Mouse (Mus musculus): Measurements from ENCODE around the gene Smyd1. TPM values are rescaled to one million over a fixed set of nuclear protein-coding genes. Genes with fewer than 3 reads are reported as not detected.

Gene Smyd1
- total RNA-seq, 1 experiment: 6.8 TPM

- in situ Hi-C loops (cut with MboI; ENCODE audit: low sequenced_read_pairs in 2 of 2, unreplicated experiment in 2 of 2): no loop called here
Measured at GRCm38 (mm10) chr6:71273715-71274114, 48.3 kb downstream of the Smyd1 start.

GRCm38 (mm10) chr6:71272316-71272741 lies 49.7 kb downstream of the Smyd1 start:
- Histone ChIP-seq H3K4me3 (ENCODE audit: insufficient read depth in 1 of 2, low read depth in 1 of 2, low read length in 2 of 2, poor library complexity in 1 of 2, severe bottlenecking in 1 of 2) (peak overlapping the region; percentile 84 to 95), H3K27ac (ENCODE audit: insufficient read depth, low read depth, low read length, poor library complexity, severe bottlenecking) (peak overlapping the region; percentile 93), H3K4me1 (ENCODE audit: control insufficient read depth in 2 of 2, insufficient read depth in 2 of 2, low read length in 2 of 2, poor library complexity in 1 of 2) (peaks cover 0 to 15% of the 10 kb centered on the region in 2 experiments; a peak in 2 of 4 replicates), H3K9ac (ENCODE audit: insufficient read depth, low read depth, low read length, poor library complexity, severe bottlenecking) (peak overlapping the region; percentile 98), H3K36me3 (ENCODE audit: control insufficient read depth, insufficient read depth, low read length, poor library complexity, severe bottlenecking) (no peaks in the 10 kb centered on the region), H3K9me3 (ENCODE audit: control insufficient read depth, insufficient read depth, low read depth, low read length) (no peaks in the 10 kb centered on the region)
- in situ Hi-C loops (cut with MboI; ENCODE audit: low sequenced_read_pairs in 2 of 2, unreplicated experiment in 2 of 2): no loop called here
- DNase-seq (ENCODE audit: low read depth, low spot score): no peak
- no peak for TF ChIP-seq CHD2 (IDR thresholded peaks at IDR 0.05; ENCODE audit: low read depth, low read length)
- TF ChIP-seq ZNF384 (IDR thresholded peaks at IDR 0.05; ENCODE audit: low read depth, low read length): 0 out of 2 replicates have a peak, but pooled peaks have one; percentile 52
- TF ChIP-seq HCFC1 (IDR thresholded peaks at IDR 0.05; ENCODE audit: borderline replicate concordance, insufficient read depth, low read length): no peak

More at GRCm38 (mm10) chr6:71273715-71274114, 48.3 kb downstream of the Smyd1 start:
- Histone ChIP-seq H3K36me3 (ENCODE audit: control insufficient read depth, insufficient read depth, low read length, poor library complexity, severe bottlenecking) (no peaks in the 10 kb centered on the region), H3K9ac (ENCODE audit: insufficient read depth, low read depth, low read length, poor library complexity, severe bottlenecking) (no peak overlapping the region), H3K9me3 (ENCODE audit: control insufficient read depth, insufficient read depth, low read depth, low read length) (no peaks in the 10 kb centered on the region), H3K4me1 (ENCODE audit: control insufficient read depth in 2 of 2, insufficient read depth in 2 of 2, low read length in 2 of 2, poor library complexity in 1 of 2) (peaks cover 0 to 8% of the 10 kb centered on the region in 2 experiments; a peak in 2 of 4 replicates), H3K4me3 (ENCODE audit: insufficient read depth in 1 of 2, low read depth in 1 of 2, low read length in 2 of 2, poor library complexity in 1 of 2, severe bottlenecking in 1 of 2) (no peak overlapping the region), H3K27ac (ENCODE audit: insufficient read depth, low read depth, low read length, poor library complexity, severe bottlenecking) (no peak overlapping the region)
- no peak for DNase-seq (ENCODE audit: low read depth, low spot score)
- TF ChIP-seq ZNF384 (IDR thresholded peaks at IDR 0.05; ENCODE audit: low read depth, low read length) (no peak), ZC3H11A (IDR thresholded peaks at IDR 0.05; ENCODE audit: borderline replicate concordance, low read depth, low read length) (no peak), HCFC1 (IDR thresholded peaks at IDR 0.05; ENCODE audit: borderline replicate concordance, insufficient read depth, low read length) (no peak), MAFK (IDR thresholded peaks at IDR 0.05; ENCODE audit: insufficient read depth, low read depth, low read length) (no peak), CHD2 (IDR thresholded peaks at IDR 0.05; ENCODE audit: low read depth, low read length) (no peak)

- peak; percentile 95 for DNase-seq (ENCODE audit: low read depth, low spot score)
- Histone ChIP-seq H3K27ac (ENCODE audit: insufficient read depth, low read depth, low read length, poor library complexity, severe bottlenecking) (peak within 1 kb of the TSS; percentile 94), H3K36me3 (ENCODE audit: control insufficient read depth, insufficient read depth, low read length, poor library complexity, severe bottlenecking) (no peaks in the 10 kb centered on the region), H3K9ac (ENCODE audit: insufficient read depth, low read depth, low read length, poor library complexity, severe bottlenecking) (peak within 1 kb of the TSS; percentile 98), H3K4me3 (ENCODE audit: insufficient read depth in 1 of 2, low read depth in 1 of 2, low read length in 2 of 2, poor library complexity in 1 of 2, severe bottlenecking in 1 of 2) (peak within 1 kb of the TSS; percentile 84 to 95), H3K9me3 (ENCODE audit: control insufficient read depth, insufficient read depth, low read depth, low read length) (no peaks in the 10 kb centered on the region), H3K4me1 (ENCODE audit: control insufficient read depth in 2 of 2, insufficient read depth in 2 of 2, low read length in 2 of 2, poor library complexity in 1 of 2) (peaks cover 0 to 16% of the 10 kb centered on the region in 2 experiments; a peak in 2 of 4 replicates)
- no peak for TF ChIP-seq CHD2 (IDR thresholded peaks at IDR 0.05; ENCODE audit: low read depth, low read length)
- no peak for TF ChIP-seq ZC3H11A (IDR thresholded peaks at IDR 0.05; ENCODE audit: borderline replicate concordance, low read depth, low read length)
- in situ Hi-C loops (cut with MboI; ENCODE audit: low sequenced_read_pairs in 2 of 2, unreplicated experiment in 2 of 2): no loop called here
Measured at GRCm38 (mm10) chr6:71271389-71272315, 50.4 kb downstream of the Smyd1 start, which contains the start of gene Krcc1. Krcc1 (plus strand) TSS chr6:71271677.

- H3K36me3 ChIP-seq (ENCODE audit: control insufficient read depth, insufficient read depth, low read length, poor library complexity, severe bottlenecking): no peaks in the 10 kb centered on the region
- H3K9ac ChIP-seq (ENCODE audit: insufficient read depth, low read depth, low read length, poor library complexity, severe bottlenecking): peak overlapping the region; percentile 80
- TF ChIP-seq CHD2 (IDR thresholded peaks at IDR 0.05; ENCODE audit: low read depth, low read length) (no peak), ZNF384 (IDR thresholded peaks at IDR 0.05; ENCODE audit: low read depth, low read length) (no peak), HCFC1 (IDR thresholded peaks at IDR 0.05; ENCODE audit: borderline replicate concordance, insufficient read depth, low read length) (0 out of 2 replicates have a peak, but pooled peaks have one; percentile 22)
- peaks cover 0 to 22% of the 10 kb centered on the region in 2 experiments; a peak in 2 of 4 replicates for H3K4me1 ChIP-seq (ENCODE audit: control insufficient read depth in 2 of 2, insufficient read depth in 2 of 2, low read length in 2 of 2, poor library complexity in 1 of 2)
- H3K27ac ChIP-seq (ENCODE audit: insufficient read depth, low read depth, low read length, poor library complexity, severe bottlenecking): peak overlapping the region; percentile 94
- in situ Hi-C loops (cut with MboI; ENCODE audit: low sequenced_read_pairs in 2 of 2, unreplicated experiment in 2 of 2): no loop called here
- DNase-seq (ENCODE audit: low read depth, low spot score): no peak
- H3K4me3 ChIP-seq (ENCODE audit: insufficient read depth in 1 of 2, low read depth in 1 of 2, low read length in 2 of 2, poor library complexity in 1 of 2, severe bottlenecking in 1 of 2): peak overlapping the region; percentile 73 to 84
- no peaks in the 10 kb centered on the region for H3K9me3 ChIP-seq (ENCODE audit: control insufficient read depth, insufficient read depth, low read depth, low read length)
Measured at GRCm38 (mm10) chr6:71271057-71271388, 51.0 kb downstream of the Smyd1 start.

Measured in ES-E14 (cell line).